ENCODE assay signal across 8 mouse cellular contexts in the genomic region with DNA sequence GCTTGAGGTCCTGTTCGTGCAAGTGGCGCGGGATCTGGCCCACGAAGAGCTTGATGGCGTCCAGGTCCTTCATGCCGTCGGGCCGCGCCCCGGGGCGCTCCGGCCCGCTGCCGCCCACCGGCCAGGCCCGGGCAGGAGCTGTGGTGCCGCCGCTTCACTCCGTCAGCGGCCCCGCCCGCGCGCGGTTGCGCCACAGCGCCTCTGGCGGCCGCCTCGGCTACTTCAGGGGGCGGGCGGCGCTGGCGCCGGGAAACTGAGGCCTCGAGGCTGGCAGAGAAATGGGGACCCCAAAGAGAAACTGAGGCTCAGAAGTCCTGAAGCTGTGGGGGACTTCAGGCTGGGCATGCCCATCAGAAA. TPM values are rescaled to one million over a fixed set of nuclear protein-coding genes. Genes with fewer than 3 reads are reported as not detected.
DNase-seq lines count a peak whose midpoint lies in the region; ATAC-seq and TF ChIP-seq lines count a peak whose summit lies in the region.

A gene (minus strand): TSS at position 177 of the 357 bp plus-strand sequence.

- peaks cover 33% of the 10 kb centered on the region for H3K27me3 ChIP-seq in G1E (ENCODE audit: insufficient read depth, low read length)
- H3K27me3 ChIP-seq in heart, embryonic 11.5 days (ENCODE audit: control insufficient read depth, insufficient read depth, low read length) = peaks cover 34% of the 10 kb centered on the region
- peaks cover 30% of the 10 kb centered on the region for H3K27me3 ChIP-seq in liver, postnatal 0 days (ENCODE audit: insufficient read depth, low read length)
- H3K27me3 ChIP-seq in neural tube, embryonic 12.5 days (replicated peaks) = peaks cover 16% of the 10 kb centered on the region

- no peak for ATAC-seq in G1E (ENCODE audit: extremely low read depth, insufficient number of reproducible peaks, low FRiP score, poor library complexity, severe bottlenecking)
- 0 out of 2 replicates have a peak, but pooled peaks have one; percentile 17 for ATAC-seq in heart, embryonic 11.5 days (replicated peaks; ENCODE audit: insufficient number of reproducible peaks, low FRiP score, low TSS enrichment)
- peak; percentile 67 for ATAC-seq in liver, postnatal 0 days
- ATAC-seq in neural tube, embryonic 12.5 days (ENCODE audit: low FRiP score, low read depth) = peak; percentile 52

- no peak for TF ChIP-seq EP300 in liver, postnatal 0 days (IDR thresholded peaks at IDR 0.05; ENCODE audit: low read depth)

- 0 out of 2 replicates have a peak within 1 kb of the TSS, but pooled peaks have one; percentile 29 for H3K9ac ChIP-seq in heart, embryonic 11.5 days (ENCODE audit: low read depth, low read length)
- no peak within 1 kb of the TSS for H3K9ac ChIP-seq in liver, postnatal 0 days (replicated peaks)
- peak within 1 kb of the TSS; percentile 76 for H3K9ac ChIP-seq in neural tube, embryonic 12.5 days

- WGBS in heart, embryonic 11.5 days (ENCODE audit: insufficient replicate concordance) = under 1% methylated on average over 32 of the region's 36 CpGs
- WGBS in liver, postnatal 0 days (ENCODE audit: insufficient replicate concordance) = 5% methylated on average over 26 of the region's 36 CpGs
- under 1% methylated on average over 36 of the region's 36 CpGs for WGBS in neural tube, embryonic 12.5 days

- H3K27ac ChIP-seq in heart, embryonic 11.5 days (ENCODE audit: low read depth, low read length) = no peak within 1 kb of the TSS
- H3K27ac ChIP-seq in liver, postnatal 0 days (ENCODE audit: low read depth) = no peak within 1 kb of the TSS
- H3K27ac ChIP-seq in neural tube, embryonic 12.5 days = no peak within 1 kb of the TSS

- peak; percentile 43 for TF ChIP-seq CTCF in G1E (IDR thresholded peaks at IDR 0.05; ENCODE audit: low read depth, low read length)
- TF ChIP-seq CTCF in liver, postnatal 0 days (IDR thresholded peaks at IDR 0.05; ENCODE audit: low read depth) = peak; percentile 68

- H3K4me3 ChIP-seq in G1E (ENCODE audit: low read depth, low read length) = peak within 1 kb of the TSS; percentile 68; the same call in 1 of the 2 replicates
- H3K4me3 ChIP-seq in heart, embryonic 11.5 days (ENCODE audit: low read depth, low read length) = peak within 1 kb of the TSS; percentile 44
- H3K4me3 ChIP-seq in liver, postnatal 0 days (ENCODE audit: low read depth, low read length) = peak within 1 kb of the TSS; percentile 39
- peak within 1 kb of the TSS; percentile 53 for H3K4me3 ChIP-seq in neural tube, embryonic 12.5 days

- peaks cover 26% of the 10 kb centered on the region for H3K36me3 ChIP-seq in G1E (replicated peaks)
- peaks cover 10% of the 10 kb centered on the region; the same call in 1 of the 2 replicates for H3K36me3 ChIP-seq in heart, embryonic 11.5 days (ENCODE audit: control insufficient read depth, insufficient read depth, low read length)
- H3K36me3 ChIP-seq in liver, postnatal 0 days (replicated peaks; ENCODE audit: insufficient read depth, low read length) = peaks cover 11% of the 10 kb centered on the region
- H3K36me3 ChIP-seq in neural tube, embryonic 12.5 days = peaks cover 14% of the 10 kb centered on the region

- peak; percentile 71 to 82 for DNase-seq in B cell, adult 2 months
- DNase-seq in G1E (ENCODE audit: low spot score) (peak; percentile 72), adipocyte (ENCODE audit: low spot score) (no peak)
- peak; percentile 79 to 89 for DNase-seq in cerebellum, postnatal 14 days
- DNase-seq in kidney, postnatal 14 days = peak; percentile 62
- DNase-seq in liver, postnatal 0 days = peak; percentile 72

- H3K4me2 ChIP-seq in heart, embryonic 11.5 days = peak within 1 kb of the TSS; percentile 85
- peak within 1 kb of the TSS; percentile 75 for H3K4me2 ChIP-seq in liver, postnatal 0 days (ENCODE audit: low read depth, low read length)
- H3K4me2 ChIP-seq in neural tube, embryonic 12.5 days (replicated peaks) = peak within 1 kb of the TSS; percentile 68

- peaks cover 34% of the 10 kb centered on the region for H3K4me1 ChIP-seq in G1E (ENCODE audit: insufficient read depth, low read depth, low read length)
- H3K4me1 ChIP-seq in heart, embryonic 11.5 days (ENCODE audit: control insufficient read depth, insufficient read depth, low read length) = peaks cover 6% of the 10 kb centered on the region; the same call in 1 of the 2 replicates
- H3K4me1 ChIP-seq in liver, postnatal 0 days (ENCODE audit: insufficient read depth) = peaks cover 7% of the 10 kb centered on the region
- peaks cover 41% of the 10 kb centered on the region for H3K4me1 ChIP-seq in neural tube, embryonic 12.5 days

- H3K9me3 ChIP-seq in G1E (replicated peaks) = no peaks in the 10 kb centered on the region
- H3K9me3 ChIP-seq in heart, embryonic 11.5 days (replicated peaks; ENCODE audit: control insufficient read depth, low read length) = no peaks in the 10 kb centered on the region
- no peaks in the 10 kb centered on the region for H3K9me3 ChIP-seq in liver, postnatal 0 days (ENCODE audit: low read length)
- H3K9me3 ChIP-seq in neural tube, embryonic 12.5 days = no peaks in the 10 kb centered on the region

RNA-seq across cellular contexts. Expression of the gene that starts here (rescaled TPM):
- not detected in 2 replicates for total RNA-seq in G1E (2014; fragmentation: Nextera tagmentation)
- 0.05 and 0.06 TPM in 2 replicates for total RNA-seq in G1E (2017)
- 0.05 and 0.09 TPM in 2 replicates for polyA plus RNA-seq in G1E (2012)
- 0.19 and 0.31 TPM in 2 replicates for polyA plus RNA-seq in heart, embryonic 11.5 days (2014; fragmentation: Nextera tagmentation; extraction: Ambion mirVana)
- not detected in 2 replicates for polyA plus RNA-seq in liver, postnatal 0 days (2015; fragmentation: Nextera tagmentation; extraction: Ambion mirVana)
- 32.3 and 33.0 TPM in 2 replicates for polyA plus RNA-seq in neural tube, embryonic 12.5 days (2016; fragmentation: Nextera tagmentation; extraction: Ambion mirVana)

Comparison
In these comparisons a context has a peak if more than half of its experiments do, and no peak if none do; other contexts are left out.
1. RNA of the gene that starts here (polyA plus RNA-seq): 32.3 to 33.0 TPM in neural tube, embryonic 12.5 days; 0.19 to 0.31 TPM in heart, embryonic 11.5 days, 0.05 to 0.09 TPM in G1E and not detected in liver, postnatal 0 days; every median in the first group is over 10 times any median in the second.
2. Peak in DNase-seq and H3K4me3 ChIP-seq in G1E; RNA of the gene not detected or under 1 TPM.
3. Peak in ATAC-seq, H3K4me3 ChIP-seq, H3K9ac ChIP-seq and H3K4me2 ChIP-seq in heart, embryonic 11.5 days; RNA of the gene not detected or under 1 TPM.
4. Peak in DNase-seq, ATAC-seq, H3K4me3 ChIP-seq and H3K4me2 ChIP-seq in liver, postnatal 0 days; RNA of the gene not detected or under 1 TPM.
5. Peak in every context shown above with its lines, with median percentiles within 50 percentile points of each other: H3K4me3 ChIP-seq and H3K4me2 ChIP-seq.